Mouse (Mus musculus) frontal cortex, adult (tissue): Measurements from ENCODE around the gene 2310061N02Rik.
"Not testable (repeated sequence)": the region's sequence is repeated elsewhere in the genome, so short reads cannot be mapped to it uniquely, and the experiment has no call there.

Experiments used
- ATAC-seq: cut with Nextera tagmentation; 2 replicates; pipeline ENCODE4 v1.9.2; 2017; ENCODE audit warnings: mild to moderate bottlenecking, moderate library complexity, mixed read lengths; ENCODE audit not compliant: low TSS enrichment

The 2310061N02Rik gene

GRCm38 (mm10) chr16:88707496-88708012, at the start of gene 2310061N02Rik:
Gene 2310061N02Rik (minus strand): TSS chr16:88707962.
- no peak for ATAC-seq

GRCm38 (mm10) chr16:88751535-88751934, 43.8 kb upstream of the 2310061N02Rik start, which contains the start of gene Krtap13:
Gene Krtap13 (minus strand): TSS chr16:88751635.
- not testable (repeated sequence) for ATAC-seq

- no peak for ATAC-seq
Measured at GRCm38 (mm10) chr16:88747943-88748342, 40.2 kb upstream of the 2310061N02Rik start.

GRCm38 (mm10) chr16:88744750-88745340, 37.1 kb upstream of the 2310061N02Rik start:
- no peak for ATAC-seq

GRCm38 (mm10) chr16:88735391-88735790, 27.6 kb upstream of the 2310061N02Rik start:
- no peak for ATAC-seq

GRCm38 (mm10) chr16:88728812-88729275, 21.1 kb upstream of the 2310061N02Rik start, which contains the start of gene Krtap13-1:
Gene Krtap13-1 (plus strand): TSS chr16:88728862.
- ATAC-seq: no peak

- no peak for ATAC-seq
Measured at GRCm38 (mm10) chr16:88720031-88720430, 12.3 kb upstream of the 2310061N02Rik start.

- no peak for ATAC-seq
Measured at GRCm38 (mm10) chr16:88716549-88716948, 8.8 kb upstream of the 2310061N02Rik start.

GRCm38 (mm10) chr16:88711245-88711644, 3.5 kb upstream of the 2310061N02Rik start:
- no peak for ATAC-seq

- no peak for ATAC-seq
Measured at GRCm38 (mm10) chr16:88710757-88711156, 3.0 kb upstream of the 2310061N02Rik start.

GRCm38 (mm10) chr16:88701072-88701864, 6.5 kb downstream of the 2310061N02Rik start:
- 0 out of 2 replicates have a peak, but pooled peaks have one; percentile 31 for ATAC-seq

- ATAC-seq: no peak
Measured at GRCm38 (mm10) chr16:88696256-88696655, 11.5 kb downstream of the 2310061N02Rik start.

GRCm38 (mm10) chr16:88681282-88681681, 26.5 kb downstream of the 2310061N02Rik start:
- peak; percentile 92 for ATAC-seq

- ATAC-seq: no peak
Measured at GRCm38 (mm10) chr16:88679099-88679498, 28.7 kb downstream of the 2310061N02Rik start.

- no peak for ATAC-seq
Measured at GRCm38 (mm10) chr16:88671571-88671970, 36.2 kb downstream of the 2310061N02Rik start, which contains the start of gene Krtap27-1. Gene Krtap27-1 (minus strand): TSS chr16:88671671.

GRCm38 (mm10) chr16:88657426-88657825, 50.3 kb downstream of the 2310061N02Rik start:
- no peak for ATAC-seq
